Mouse (Mus musculus) neutrophil, adult 65 days (primary cell): Measurements from ENCODE around the gene Cpt1a. TPM values are rescaled to one million over a fixed set of nuclear protein-coding genes. Genes with fewer than 3 reads are reported as not detected.

ENCODE experiments used
- total RNA-seq: library from RNA; stranded (reverse); gene quantifications from 2 replicates; pipeline ENCODE4 v1.2.4, GENCODE M21; 2023

Cpt1a gene
- 59.2 and 69.7 TPM in 2 replicates for total RNA-seq

DNA sequence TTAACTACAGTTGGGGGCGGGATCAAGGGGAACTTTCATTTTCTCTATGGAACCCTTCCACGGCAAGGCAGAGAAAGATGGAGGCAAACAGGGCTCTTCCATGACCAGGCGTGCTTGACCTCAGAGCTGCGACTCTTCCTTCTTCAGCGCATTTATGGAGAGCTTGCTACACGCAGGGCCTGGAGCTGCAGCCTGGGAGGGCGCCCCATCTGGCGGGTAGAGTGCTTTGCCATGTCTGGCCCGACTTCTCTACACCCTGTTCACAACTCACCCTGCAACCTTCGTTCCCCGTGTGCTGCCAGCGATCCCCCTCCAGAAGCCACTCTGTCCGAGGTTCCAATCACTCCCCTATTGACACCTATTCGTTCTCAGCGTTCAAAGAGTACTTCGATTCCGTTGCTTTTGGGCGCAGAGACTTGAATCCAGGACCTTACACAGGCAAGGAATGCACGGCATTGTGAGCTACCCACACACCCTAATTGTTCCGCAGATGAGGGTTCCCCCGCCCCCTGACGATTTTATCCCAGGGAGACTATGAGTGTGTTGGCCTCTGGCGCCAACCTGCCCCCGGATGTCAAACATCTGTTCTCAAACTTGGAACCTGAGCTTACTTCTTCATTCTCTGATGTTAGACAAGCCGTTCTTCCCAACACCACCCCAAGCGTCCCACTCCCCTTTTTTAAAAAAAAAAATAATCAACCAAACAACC, at the start of gene Cpt1a:
Cpt1a (plus strand) TSS at position 74 of the 709 bp plus-strand sequence.

DNA sequence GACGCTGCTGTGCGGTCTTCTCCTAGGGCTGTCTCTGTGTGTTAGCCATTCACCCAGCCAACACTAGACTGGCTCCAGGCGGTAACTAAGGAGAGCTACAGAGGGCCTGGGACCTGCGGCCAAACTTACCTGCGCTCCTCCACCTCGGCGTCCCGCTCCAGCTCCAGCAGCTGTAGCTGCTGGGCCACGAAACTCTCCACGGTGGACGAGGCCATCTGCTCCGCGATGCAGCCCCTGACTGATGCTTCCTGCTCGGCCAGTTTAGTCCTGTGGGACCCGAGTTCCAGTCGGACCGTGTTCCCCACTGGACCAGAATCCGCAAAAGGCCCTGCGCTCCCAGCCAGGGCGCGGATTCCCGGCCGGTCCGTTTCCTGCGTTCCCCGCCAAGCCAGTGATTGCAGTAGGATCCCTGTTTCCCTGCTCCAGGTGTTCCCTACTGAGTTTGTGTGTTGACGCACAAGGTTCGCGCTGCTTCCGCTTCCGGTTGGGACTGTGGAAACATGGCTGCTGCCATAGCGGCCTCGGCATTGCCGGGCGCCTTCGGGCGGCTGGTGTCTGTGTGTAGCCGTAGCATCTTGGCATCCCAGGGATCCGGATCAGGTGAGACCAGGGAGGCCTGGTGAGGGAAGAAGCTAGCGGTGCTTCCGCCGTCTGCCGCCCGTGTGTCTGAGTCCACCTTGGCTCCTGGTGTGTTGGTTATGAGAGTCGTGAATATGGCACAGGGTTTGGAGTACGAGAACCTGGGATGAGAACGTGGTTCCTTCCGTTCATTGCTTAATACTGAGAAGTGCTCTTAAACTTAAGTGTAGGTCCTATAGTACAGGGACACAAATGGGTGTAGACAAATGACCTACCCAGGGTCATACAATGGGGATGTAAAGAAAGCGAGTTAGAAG, 39.3 kb upstream of the Cpt1a start, which contains the start of the genes Mrpl21 and Ighmbp2:
Mrpl21 (plus strand) TSS at position 330 of the 896 bp plus-strand sequence.
Ighmbp2 (minus strand) TSS at position 446 of the 896 bp plus-strand sequence.

DNA sequence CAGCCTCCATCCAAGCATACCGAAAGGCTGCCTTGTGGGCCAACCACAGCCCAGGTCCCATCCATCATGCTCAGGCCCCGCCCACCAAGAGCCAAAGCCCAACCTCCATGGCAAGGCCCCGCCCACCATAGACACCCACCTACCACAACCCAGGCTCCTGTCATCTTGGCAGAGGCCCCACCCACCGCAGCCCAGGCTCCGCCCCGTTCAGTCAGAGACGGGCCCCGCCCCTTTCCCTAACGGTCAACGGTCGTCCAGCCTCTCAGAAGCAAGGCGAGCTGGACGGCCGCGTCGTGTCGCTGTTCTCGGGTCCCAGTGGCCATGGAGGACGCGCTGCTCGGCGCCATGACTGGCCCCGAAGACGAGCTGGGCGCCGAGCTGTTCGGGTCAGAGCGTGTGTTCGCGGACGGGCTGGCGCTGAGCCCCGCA, 66.5 kb downstream of the Cpt1a start, which contains the start of gene Tesmin:
Tesmin (plus strand) TSS at position 229 of the 429 bp plus-strand sequence.

DNA sequence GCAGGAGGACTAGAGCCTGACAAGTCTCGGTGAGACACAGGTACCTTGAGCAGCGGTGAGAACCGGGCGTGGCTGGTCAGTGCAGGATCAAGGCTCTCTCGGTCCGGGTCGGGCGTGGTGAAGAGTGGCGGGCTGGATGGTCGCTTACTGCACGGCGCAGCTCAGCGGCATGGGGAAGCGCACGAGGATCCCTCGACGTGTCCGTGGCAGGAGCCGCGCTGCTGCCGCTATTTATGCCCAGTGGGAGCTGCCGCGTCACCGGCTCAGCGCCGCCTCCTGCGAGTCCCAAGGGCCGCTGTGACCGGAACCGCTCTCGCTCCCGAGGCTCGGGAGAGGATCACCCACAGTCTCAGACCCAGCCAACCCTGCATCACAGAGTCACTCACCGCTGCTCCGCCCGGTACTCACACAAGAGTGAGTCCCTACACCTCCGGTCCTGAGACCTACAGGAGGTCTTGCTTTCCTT, 92.2 kb downstream of the Cpt1a start, which contains the start of gene Gal:
Gal (minus strand) TSS at position 277 of the 466 bp plus-strand sequence.

Other genes starting within 250 kb of the Cpt1a start
- gene Mrpl21, start 39.4 kb upstream of the Cpt1a start, total RNA-seq, result 17.9 and 23.9 TPM in 2 replicates
- 6.2 and 8.0 TPM in 2 replicates for gene Ighmbp2, start 39.3 kb upstream of the Cpt1a start, total RNA-seq
- gene Tesmin, start 66.5 kb downstream of the Cpt1a start, total RNA-seq, result 1.0 and 1.8 TPM in 2 replicates
- 1.1 TPM in 1 of 2 replicates, not detected in the other for gene Gal, start 92.2 kb downstream of the Cpt1a start, total RNA-seq